Mouse (Mus musculus): ENCODE data around the gene Asic2.

- no peak for TF ChIP-seq CTCF (IDR thresholded peaks at IDR 0.05; ENCODE audit: borderline replicate concordance, extremely low read depth, insufficient read depth, insufficient read length)
- no peak for TF ChIP-seq POLR2A (IDR thresholded peaks at IDR 0.05; ENCODE audit: borderline replicate concordance, extremely low read depth, insufficient read depth, insufficient read length, poor library complexity, severe bottlenecking)
These were observed 13.9 kb upstream of the Asic2 start for GRCm38 (mm10) chr11:81982191-81982590.

Measured in brain, embryonic 14.5 days (tissue).